Mouse (Mus musculus) cerebellum, postnatal 4 days (tissue): ENCODE data around the gene Wnt1.

Experiments
- DNase-seq, 2 experiments: peaks; one replicate each; pipeline ENCODE4 v3.0.0; 2022; ENCODE audit warnings: low spot score in 2 of 2, mixed read lengths in 1 of 2

Wnt1 gene

DNA sequence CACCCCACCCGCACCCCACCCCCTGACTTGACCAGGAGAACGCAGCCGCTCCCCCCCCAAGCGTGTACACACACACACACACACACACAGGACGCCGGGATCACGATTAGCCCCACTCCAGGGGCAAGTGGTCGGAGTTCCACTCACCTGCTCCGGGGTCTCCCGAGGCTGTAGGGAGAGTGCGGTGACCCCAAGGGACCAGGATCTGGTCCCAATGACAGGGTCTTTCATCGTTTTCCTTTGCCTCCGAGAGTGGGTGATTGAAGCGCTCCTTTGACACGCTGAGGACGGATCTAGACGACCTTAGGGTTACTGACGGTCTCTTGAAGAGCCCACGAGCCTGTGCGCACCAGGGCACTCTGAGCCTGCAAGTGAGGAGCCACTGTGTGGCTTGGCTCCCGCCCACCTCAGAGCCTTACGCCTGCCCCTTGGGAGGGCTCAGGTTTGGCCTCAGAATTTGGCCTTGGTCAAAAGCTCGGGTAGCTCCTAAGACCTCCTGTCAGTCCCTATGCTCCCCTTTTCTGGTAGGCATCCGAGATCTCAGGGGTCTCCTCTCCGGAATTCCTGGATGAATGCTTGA, 11.4 kb upstream of the Wnt1 start:
- DNase-seq = no peak

DNA sequence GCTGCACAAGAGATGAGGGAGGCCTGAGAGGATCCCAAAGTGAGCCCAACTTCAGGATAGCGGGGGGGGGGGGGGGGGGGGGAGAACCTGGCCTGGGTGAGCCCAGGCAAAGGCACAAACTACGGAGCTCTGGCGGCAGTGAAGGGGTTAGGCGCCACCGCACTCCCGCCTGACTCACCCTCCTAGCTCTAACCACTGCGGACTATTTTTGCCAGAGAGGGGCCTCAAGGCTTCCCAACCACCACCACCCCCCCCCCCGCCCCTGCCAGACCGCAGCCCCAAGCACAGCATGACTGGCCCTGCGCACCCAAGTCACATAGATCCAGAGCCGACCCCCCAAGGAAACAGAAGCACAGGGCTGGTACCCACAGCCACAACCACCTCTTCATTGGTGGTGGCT, 10.9 kb upstream of the Wnt1 start:
- no peak for DNase-seq

- DNase-seq = no peak
These were observed 9.6 kb upstream of the Wnt1 start for GRCm38 (mm10) chr15:98780075-98780474.

DNA sequence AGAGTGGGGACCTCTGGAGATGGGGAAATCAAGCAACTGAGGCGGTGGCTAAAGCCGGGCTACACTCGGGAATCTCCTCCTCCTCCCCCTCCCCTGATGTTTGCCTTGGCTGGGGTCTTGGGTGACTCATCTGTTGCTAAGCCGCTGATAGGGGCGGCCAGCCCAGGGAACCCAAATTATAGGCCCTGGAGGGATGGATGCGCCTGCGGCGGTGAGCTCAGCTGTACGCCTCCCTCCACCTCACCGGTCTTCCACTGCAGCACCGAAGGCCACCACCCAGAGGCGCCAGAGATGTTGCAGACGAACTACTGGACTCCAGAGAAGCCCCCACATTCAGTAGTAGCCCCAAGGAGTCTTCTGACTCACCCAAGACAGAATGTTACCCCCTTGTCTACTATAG, 9.1 kb upstream of the Wnt1 start:
- DNase-seq = no peak

DNA sequence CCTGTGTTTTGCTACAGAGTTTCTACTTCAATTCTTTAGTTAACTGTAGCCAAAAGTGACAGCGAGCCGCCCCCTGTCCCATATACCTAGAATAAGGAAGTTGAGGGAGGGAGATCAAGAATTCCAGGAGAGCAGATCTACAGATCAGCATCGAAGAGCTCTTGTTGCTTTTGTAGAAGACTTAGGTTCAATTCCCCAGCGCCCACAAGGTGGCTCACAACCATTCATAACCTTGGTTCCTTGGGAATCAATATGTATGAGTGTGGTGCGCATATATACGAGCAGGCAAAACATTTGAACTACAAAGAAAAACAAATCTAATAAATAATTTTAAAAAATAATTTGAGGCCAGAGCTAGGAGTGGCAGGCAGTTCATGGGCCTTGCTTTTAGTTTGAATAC, 8.5 kb upstream of the Wnt1 start:
- no peak for DNase-seq

GRCm38 (mm10) chr15:98785744-98786143, 3.9 kb upstream of the Wnt1 start:
- no peak for DNase-seq

- DNase-seq = no peak
These were observed 1.7 kb upstream of the Wnt1 start for GRCm38 (mm10) chr15:98787930-98788329.

DNA sequence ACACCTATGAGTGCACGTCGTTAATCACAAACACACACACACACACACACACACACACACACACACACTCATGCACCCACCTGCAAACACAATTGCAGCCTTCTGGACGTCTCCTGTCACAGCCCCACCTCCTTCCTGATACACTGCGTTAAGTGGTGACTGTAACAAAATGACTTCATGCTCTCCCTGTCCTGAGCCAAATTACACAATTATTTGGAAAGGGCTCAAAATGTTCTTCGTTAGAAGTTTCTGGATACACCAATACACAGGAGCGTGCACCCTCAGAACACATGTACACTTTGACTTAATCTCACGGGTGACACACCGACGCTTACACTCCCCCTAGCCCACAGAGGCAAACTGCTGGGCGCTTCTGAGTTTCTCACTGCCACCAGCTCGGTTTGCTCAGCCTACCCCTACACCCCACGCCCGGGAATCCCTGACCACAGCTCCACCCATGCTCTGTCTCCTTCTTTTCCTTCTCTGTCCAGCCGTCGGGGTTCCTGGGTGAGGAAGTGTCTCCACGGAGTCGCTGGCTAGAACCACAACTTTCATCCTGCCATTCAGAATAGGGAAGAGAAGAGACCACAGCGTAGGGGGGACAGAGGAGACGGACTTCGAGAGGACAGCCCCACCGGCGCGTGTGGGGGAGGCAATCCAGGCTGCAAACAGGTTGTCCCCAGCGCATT, 541 bp upstream of the Wnt1 start:
- no peak for DNase-seq

GRCm38 (mm10) chr15:98790761-98791160, 1.1 kb downstream of the Wnt1 start:
- DNase-seq = no peak

DNA sequence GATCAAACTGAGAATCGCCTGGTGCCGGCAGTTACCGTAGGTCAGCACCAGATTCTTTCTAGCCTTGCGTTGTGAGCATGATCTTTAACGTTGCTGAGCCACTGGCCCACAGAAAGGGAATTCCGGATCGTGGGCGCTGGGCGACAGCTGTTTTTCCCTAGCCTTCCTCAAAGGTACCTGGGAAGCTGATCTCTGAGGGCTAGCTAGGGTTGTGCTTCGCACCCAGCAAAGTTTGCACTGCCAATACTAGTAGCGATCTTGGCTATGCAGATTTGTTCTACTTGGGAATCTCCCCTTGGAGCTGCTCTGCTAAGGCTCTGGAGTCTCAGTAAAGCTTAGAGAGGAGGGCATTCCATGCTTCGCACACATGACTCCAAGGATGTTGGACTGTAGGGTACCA, 1.6 kb downstream of the Wnt1 start:
- DNase-seq = no peak

DNA sequence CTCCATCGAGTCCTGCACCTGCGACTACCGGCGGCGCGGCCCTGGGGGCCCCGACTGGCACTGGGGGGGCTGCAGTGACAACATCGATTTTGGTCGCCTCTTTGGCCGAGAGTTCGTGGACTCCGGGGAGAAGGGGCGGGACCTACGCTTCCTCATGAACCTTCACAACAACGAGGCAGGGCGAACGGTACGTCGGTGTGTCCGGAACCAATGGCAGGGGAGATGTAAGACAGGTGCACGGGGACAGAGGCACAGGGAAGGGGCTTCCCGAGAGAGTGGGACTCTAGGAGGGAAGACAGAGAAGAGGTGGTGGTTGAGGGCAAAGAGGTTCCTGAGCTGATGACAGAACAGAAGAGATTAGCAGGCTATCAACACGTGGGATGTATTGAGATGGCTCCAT, 2.1 kb downstream of the Wnt1 start:
- no peak for DNase-seq

DNA sequence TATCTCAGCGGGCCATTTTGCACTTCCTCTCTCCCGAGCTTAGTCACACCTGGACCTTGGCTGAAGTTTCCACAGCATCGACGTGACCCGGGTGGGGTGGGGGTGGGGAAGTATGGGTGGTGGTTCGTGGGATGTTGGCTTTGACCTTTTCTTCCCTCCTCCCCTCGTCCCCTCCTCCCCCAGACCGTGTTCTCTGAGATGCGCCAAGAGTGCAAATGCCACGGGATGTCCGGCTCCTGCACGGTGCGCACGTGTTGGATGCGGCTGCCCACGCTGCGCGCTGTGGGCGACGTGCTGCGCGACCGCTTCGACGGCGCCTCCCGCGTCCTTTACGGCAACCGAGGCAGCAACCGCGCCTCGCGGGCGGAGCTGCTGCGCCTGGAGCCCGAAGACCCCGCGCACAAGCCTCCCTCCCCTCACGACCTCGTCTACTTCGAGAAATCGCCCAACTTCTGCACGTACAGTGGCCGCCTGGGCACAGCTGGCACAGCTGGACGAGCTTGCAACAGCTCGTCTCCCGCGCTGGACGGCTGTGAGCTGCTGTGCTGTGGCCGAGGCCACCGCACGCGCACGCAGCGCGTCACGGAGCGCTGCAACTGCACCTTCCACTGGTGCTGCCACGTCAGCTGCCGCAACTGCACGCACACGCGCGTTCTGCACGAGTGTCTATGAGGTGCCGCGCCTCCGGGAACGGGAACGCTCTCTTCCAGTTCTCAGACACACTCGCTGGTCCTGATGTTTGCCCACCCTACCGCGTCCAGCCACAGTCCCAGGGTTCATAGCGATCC, 2.8 kb downstream of the Wnt1 start:
- no peak for DNase-seq

DNA sequence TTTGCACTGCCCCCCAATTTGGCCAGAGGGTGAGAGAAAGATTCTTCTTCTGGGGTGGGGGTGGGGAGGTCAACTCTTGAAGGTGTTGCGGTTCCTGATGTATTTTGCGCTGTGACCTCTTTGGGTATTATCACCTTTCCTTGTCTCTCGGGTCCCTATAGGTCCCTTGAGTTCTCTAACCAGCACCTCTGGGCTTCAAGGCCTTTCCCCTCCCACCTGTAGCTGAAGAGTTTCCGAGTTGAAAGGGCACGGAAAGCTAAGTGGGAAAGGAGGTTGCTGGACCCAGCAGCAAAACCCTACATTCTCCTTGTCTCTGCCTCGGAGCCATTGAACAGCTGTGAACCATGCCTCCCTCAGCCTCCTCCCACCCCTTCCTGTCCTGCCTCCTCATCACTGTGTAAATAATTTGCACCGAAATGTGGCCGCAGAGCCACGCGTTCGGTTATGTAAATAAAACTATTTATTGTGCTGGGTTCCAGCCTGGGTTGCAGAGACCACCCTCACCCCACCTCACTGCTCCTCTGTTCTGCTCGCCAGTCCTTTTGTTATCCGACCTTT, 3.6 kb downstream of the Wnt1 start:
- no peak for DNase-seq

- no peak for DNase-seq
These were observed 7.3 kb downstream of the Wnt1 start for GRCm38 (mm10) chr15:98796803-98797595.

- DNase-seq = no peak
These were observed 8.3 kb downstream of the Wnt1 start for GRCm38 (mm10) chr15:98797835-98798492.

- no peak for DNase-seq
These were observed 9.2 kb downstream of the Wnt1 start for GRCm38 (mm10) chr15:98798903-98799302.

- DNase-seq = peak; percentile 86 to 90
These were observed 9.7 kb downstream of the Wnt1 start for GRCm38 (mm10) chr15:98799396-98799795.

GRCm38 (mm10) chr15:98802926-98803325, 13.3 kb downstream of the Wnt1 start:
- no peak for DNase-seq

GRCm38 (mm10) chr15:98804054-98804453, 14.4 kb downstream of the Wnt1 start:
- peak; percentile 89 to 93 for DNase-seq

GRCm38 (mm10) chr15:98805324-98806040, 15.8 kb downstream of the Wnt1 start:
- peak in 1 of 2 experiments; percentile 75 for DNase-seq
